Mouse (Mus musculus): Measurements from ENCODE around the gene Ly6c1. TPM values are rescaled to one million over a fixed set of nuclear protein-coding genes. Genes with fewer than 3 reads are reported as not detected.
"Not testable (repeated sequence)": the region's sequence is repeated elsewhere in the genome, so short reads cannot be mapped to it uniquely, and the experiment has no call there.

The Ly6c1 gene
- total and polyA plus RNA-seq, 3 experiments, result 229 to 596 (median 273) TPM

- not testable (repeated sequence) for H3K4me3 ChIP-seq; DNase-seq; H3K27me3 ChIP-seq (ENCODE audit: control insufficient read depth, insufficient read depth, low read length); H3K36me3 ChIP-seq (ENCODE audit: control insufficient read depth, insufficient read depth, low read length); H3K9ac ChIP-seq (ENCODE audit: low read depth, low read length); H3K4me1 ChIP-seq (ENCODE audit: control insufficient read depth, insufficient read depth, low read length); H3K79me2 ChIP-seq (replicated peaks; ENCODE audit: control insufficient read depth, insufficient read depth, low read length)
- intact Hi-C loops (cut with DNase I), result loop anchor here (2.0 kb wide), 1 partner anchor 59 kb away; no protein-coding TSS in a partner anchor
- WGBS, result 23% methylated on average over 3 of the region's 3 CpGs
- H3K27ac ChIP-seq, result peak overlapping the region; percentile 63
- TF ChIP-seq CTCF (IDR thresholded peaks at IDR 0.05), result peak; percentile 50
These were observed 6.8 kb upstream of the Ly6c1 start for GRCm38 (mm10) chr15:75055425-75055824.

GRCm38 (mm10) chr15:75052414-75052813, 3.8 kb upstream of the Ly6c1 start:
- TF ChIP-seq EP300 (IDR thresholded peaks at IDR 0.05; ENCODE audit: insufficient read depth, low read depth, low read length) (peak; percentile 99), POLR2A (IDR thresholded peaks at IDR 0.05; ENCODE audit: insufficient read depth, low read depth, low read length) (peak; percentile 72; the same call in 1 of the 2 replicates)
- intact Hi-C loops (cut with DNase I); H3K79me2 ChIP-seq (replicated peaks; ENCODE audit: control insufficient read depth, insufficient read depth, low read length); H3K27me3 ChIP-seq (ENCODE audit: control insufficient read depth, insufficient read depth, low read length); H3K4me1 ChIP-seq (ENCODE audit: control insufficient read depth, insufficient read depth, low read length); H3K36me3 ChIP-seq (ENCODE audit: control insufficient read depth, insufficient read depth, low read length): not testable (repeated sequence)
- Histone ChIP-seq H3K27ac (peak overlapping the region; percentile 86), H3K9ac (ENCODE audit: low read depth, low read length) (peak overlapping the region; percentile 59; the same call in 1 of the 2 replicates), H3K4me3 (peak overlapping the region; percentile 13; the same call in 1 of the 2 replicates)
- peak; percentile 40 to 52 for DNase-seq
- WGBS, result 60% methylated on average over 2 of the region's 2 CpGs

DNA sequence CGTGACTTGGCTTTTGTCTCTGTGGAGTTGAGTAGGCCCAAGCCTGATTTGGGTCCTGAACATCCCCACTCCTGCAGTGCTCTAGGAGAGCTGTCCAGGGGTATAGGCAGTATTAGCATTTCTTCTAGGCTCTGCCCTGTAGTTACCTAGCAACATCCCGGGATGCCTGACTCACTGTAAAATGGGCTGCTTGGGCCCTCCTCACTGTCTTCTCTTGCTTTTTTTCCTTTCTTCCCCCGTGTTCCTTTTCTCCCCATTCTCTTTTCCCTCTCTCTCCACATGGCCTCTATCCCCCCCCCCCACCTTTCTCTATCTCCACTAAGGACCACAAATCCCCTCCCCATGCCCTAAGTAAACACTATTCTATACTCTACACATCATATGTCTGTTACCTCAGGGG, 2.5 kb upstream of the Ly6c1 start:
- H3K27me3 ChIP-seq (ENCODE audit: control insufficient read depth, insufficient read depth, low read length); H3K4me3 ChIP-seq; H3K79me2 ChIP-seq (replicated peaks; ENCODE audit: control insufficient read depth, insufficient read depth, low read length); H3K4me1 ChIP-seq (ENCODE audit: control insufficient read depth, insufficient read depth, low read length); H3K36me3 ChIP-seq (ENCODE audit: control insufficient read depth, insufficient read depth, low read length); DNase-seq; intact Hi-C loops (cut with DNase I); H3K9ac ChIP-seq (ENCODE audit: low read depth, low read length): not testable (repeated sequence)
- peak overlapping the region; percentile 75; the same call in 1 of the 2 replicates for H3K27ac ChIP-seq
- 43% methylated on average over 3 of the region's 3 CpGs for WGBS

DNA sequence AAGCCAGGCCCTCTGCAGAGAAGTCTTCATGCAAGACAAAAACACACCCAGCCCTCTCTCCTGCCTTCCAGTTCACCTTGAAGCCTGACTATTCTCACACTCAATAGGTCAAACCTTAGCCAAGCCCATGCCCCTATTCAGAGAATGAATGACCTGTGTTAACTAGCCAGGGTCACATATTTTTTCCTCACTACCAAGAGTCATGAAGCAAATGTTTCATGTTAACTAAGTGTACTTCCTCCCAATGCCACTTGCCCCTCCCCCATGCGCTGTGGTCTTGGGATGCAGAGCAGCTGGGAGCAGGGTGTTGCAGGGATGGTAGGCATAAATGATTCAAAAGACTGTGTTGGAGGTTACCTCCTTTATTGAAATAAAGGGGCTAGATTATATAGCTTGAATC, 2.0 kb upstream of the Ly6c1 start:
- H3K27me3 ChIP-seq (ENCODE audit: control insufficient read depth, insufficient read depth, low read length); H3K4me1 ChIP-seq (ENCODE audit: control insufficient read depth, insufficient read depth, low read length); DNase-seq; H3K4me3 ChIP-seq; intact Hi-C loops (cut with DNase I); H3K9ac ChIP-seq (ENCODE audit: low read depth, low read length); H3K36me3 ChIP-seq (ENCODE audit: control insufficient read depth, insufficient read depth, low read length); H3K79me2 ChIP-seq (replicated peaks; ENCODE audit: control insufficient read depth, insufficient read depth, low read length): not testable (repeated sequence)
- WGBS, result 68% methylated on average over 1 of the region's 1 CpGs
- peak overlapping the region; percentile 91 for H3K27ac ChIP-seq

DNA sequence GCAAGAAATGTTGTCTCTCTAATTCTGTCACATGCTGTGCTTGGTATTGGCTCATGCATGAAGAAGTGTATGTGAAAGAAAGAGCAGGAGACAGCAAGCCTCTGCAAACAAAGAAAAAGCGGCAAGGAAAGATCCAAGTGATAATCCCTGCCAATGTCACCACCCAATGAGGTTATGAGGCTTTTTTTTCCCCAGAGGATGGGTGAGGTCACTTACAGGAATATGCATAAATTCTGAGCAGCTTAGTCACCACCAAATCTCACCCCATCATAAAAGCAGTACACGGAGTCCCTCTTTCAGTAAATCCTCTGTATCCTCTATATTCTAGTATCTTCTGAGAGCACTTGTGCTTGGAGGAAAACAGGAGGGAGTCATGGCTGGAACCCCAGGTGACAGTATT, 1.2 kb upstream of the Ly6c1 start:
- H3K79me2 ChIP-seq (replicated peaks; ENCODE audit: control insufficient read depth, insufficient read depth, low read length); H3K36me3 ChIP-seq (ENCODE audit: control insufficient read depth, insufficient read depth, low read length); H3K27me3 ChIP-seq (ENCODE audit: control insufficient read depth, insufficient read depth, low read length); H3K9ac ChIP-seq (ENCODE audit: low read depth, low read length); H3K4me3 ChIP-seq; H3K4me1 ChIP-seq (ENCODE audit: control insufficient read depth, insufficient read depth, low read length); intact Hi-C loops (cut with DNase I): not testable (repeated sequence)
- DNase-seq, result peak in 1 of 2 experiments; percentile 30
- WGBS, result 22% methylated on average over 2 of the region's 2 CpGs
- H3K27ac ChIP-seq, result peak overlapping the region; percentile 91

DNA sequence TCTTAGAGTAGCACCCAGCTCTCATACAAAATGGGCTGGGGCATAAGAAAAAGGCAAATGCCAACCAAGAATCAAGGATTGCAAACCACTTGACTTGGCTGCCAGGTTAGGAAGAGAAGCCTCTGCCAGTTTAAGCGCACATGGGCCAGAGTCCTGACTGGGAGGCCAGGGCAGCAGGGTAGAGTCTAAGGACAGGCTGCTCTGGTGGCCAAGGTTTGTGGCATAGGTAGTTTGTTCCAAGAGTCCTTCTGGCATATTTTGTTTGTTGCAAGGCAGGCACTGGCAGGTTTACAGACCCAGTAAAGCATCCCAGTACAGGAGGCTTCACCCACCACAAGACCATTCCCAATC, 685 bp downstream of the Ly6c1 start:
- DNase-seq; H3K79me2 ChIP-seq (replicated peaks; ENCODE audit: control insufficient read depth, insufficient read depth, low read length); H3K4me1 ChIP-seq (ENCODE audit: control insufficient read depth, insufficient read depth, low read length); intact Hi-C loops (cut with DNase I); H3K27me3 ChIP-seq (ENCODE audit: control insufficient read depth, insufficient read depth, low read length); H3K36me3 ChIP-seq (ENCODE audit: control insufficient read depth, insufficient read depth, low read length): not testable (repeated sequence)
- H3K27ac ChIP-seq, result peak overlapping the region; percentile 79
- peak overlapping the region; percentile 75 for H3K9ac ChIP-seq (ENCODE audit: low read depth, low read length)
- 36% methylated on average over 1 of the region's 1 CpGs for WGBS
- H3K4me3 ChIP-seq, result peak overlapping the region; percentile 46

DNA sequence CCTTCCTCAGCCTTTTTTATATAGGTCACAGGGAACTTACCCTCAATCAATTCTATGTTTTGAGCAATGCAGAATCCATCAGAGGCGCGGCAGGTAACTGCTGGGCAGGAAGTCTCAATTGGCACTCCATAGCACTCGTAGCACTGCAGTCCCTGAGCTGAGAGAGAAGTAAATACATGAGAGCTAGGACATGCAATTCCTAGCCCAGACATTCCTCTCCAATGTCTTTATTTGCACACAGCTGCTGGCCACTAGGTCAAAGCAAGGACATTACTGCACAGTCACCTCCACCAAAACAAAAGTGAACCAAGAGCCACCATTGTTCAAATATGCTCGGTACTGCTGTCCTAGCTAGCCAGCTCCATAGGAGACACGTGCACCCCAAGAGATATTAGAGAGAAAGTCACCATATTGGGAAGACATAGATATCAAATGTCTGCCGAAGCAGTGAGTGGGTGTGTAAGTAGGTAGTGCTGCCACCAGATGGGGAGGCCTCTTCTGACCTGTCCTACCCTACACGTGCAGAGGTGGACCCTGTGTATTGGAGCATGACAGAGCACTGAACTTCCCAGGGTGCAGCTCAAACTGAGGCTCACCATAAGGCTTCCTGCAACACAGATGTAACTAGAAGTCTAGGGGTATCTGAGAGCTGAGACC, 1.2 kb downstream of the Ly6c1 start:
- intact Hi-C loops (cut with DNase I); H3K36me3 ChIP-seq (ENCODE audit: control insufficient read depth, insufficient read depth, low read length): not testable (repeated sequence)
- peak overlapping the region; percentile 79 for H3K27ac ChIP-seq

DNA sequence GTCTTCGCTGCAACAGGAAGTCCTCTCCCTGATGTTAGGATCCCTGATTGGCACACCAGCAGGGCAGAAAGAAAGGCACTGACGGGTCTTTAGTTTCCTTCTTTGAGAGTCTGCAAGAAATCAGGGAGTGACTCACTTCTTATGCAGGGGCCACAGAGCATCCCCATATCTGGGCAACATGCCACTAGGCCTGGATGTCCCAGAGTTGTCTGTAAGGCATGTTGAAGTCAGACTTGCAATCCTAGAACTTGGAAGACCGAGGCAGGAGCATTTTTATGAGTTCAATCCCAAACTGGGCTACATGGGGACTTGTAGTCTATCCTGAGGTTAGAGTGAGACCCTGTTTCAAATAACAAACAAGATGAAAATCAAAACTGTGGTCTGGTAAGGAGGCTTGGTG, 3.1 kb downstream of the Ly6c1 start:
- H3K36me3 ChIP-seq (ENCODE audit: control insufficient read depth, insufficient read depth, low read length); H3K4me3 ChIP-seq; H3K79me2 ChIP-seq (replicated peaks; ENCODE audit: control insufficient read depth, insufficient read depth, low read length); H3K4me1 ChIP-seq (ENCODE audit: control insufficient read depth, insufficient read depth, low read length); H3K9ac ChIP-seq (ENCODE audit: low read depth, low read length); H3K27me3 ChIP-seq (ENCODE audit: control insufficient read depth, insufficient read depth, low read length); intact Hi-C loops (cut with DNase I); H3K27ac ChIP-seq; DNase-seq: not testable (repeated sequence)
- 61% methylated on average over 3 of the region's 3 CpGs for WGBS

More for the DNA sequence above, 1.2 kb downstream of the Ly6c1 start:
- H3K9ac ChIP-seq (ENCODE audit: low read depth, low read length), result peak overlapping the region; percentile 75
- not testable (repeated sequence) for DNase-seq; H3K79me2 ChIP-seq (replicated peaks; ENCODE audit: control insufficient read depth, insufficient read depth, low read length); H3K4me1 ChIP-seq (ENCODE audit: control insufficient read depth, insufficient read depth, low read length); H3K27me3 ChIP-seq (ENCODE audit: control insufficient read depth, insufficient read depth, low read length)
- 34% methylated on average over 5 of the region's 7 CpGs for WGBS
- H3K4me3 ChIP-seq, result peak overlapping the region; percentile 46

Measured in heart, adult 2 months (tissue).